Mouse (Mus musculus) c-Kit-positive CD71-positive TER-119-positive erythroid progenitor cells, embryonic 14.5 days (primary cell): ENCODE results near the gene Wwc2.

ENCODE experiments used
- DNase-seq: peaks from one replicate; pipeline ENCODE4 v3.0.0-alpha.2; 2013; ENCODE audit warnings: low spot score

The Wwc2 gene

DNA sequence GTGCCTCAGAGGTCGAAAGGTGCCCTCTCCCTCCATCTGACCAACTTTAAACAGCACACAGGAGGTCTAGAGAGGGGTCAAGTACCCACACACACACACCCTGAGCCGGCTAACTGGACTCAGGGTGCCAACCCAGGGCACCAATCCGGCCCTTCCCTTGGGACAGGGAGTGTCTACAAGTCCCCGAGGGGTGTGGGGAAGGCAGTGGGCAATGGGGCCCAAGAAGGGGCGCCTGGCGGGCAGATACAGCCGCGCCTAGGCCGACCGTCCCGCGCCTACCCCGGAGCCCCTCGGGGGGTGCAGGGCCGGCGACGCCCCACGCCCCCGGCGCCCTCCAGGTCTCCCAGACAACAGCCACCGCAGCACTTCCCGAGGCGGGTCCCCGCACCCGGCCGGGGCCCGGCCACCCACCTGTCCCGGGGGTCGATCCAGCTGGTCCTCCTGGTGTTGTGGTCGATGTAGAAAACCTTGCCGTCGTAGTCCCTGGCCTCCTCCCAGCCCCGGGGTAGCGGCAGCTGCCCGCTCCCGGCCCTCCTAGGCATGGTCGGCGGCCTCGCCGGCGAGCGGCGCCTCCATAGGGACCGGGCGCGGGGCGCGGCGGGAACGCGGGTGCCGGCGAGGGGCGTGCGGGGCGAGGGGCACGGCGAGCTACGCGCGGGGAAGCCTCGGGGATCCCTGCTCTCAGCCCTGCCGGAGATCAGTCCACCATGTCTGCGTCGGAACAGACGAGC, 904 bp downstream of the Wwc2 start:
- DNase-seq, result no peak

DNA sequence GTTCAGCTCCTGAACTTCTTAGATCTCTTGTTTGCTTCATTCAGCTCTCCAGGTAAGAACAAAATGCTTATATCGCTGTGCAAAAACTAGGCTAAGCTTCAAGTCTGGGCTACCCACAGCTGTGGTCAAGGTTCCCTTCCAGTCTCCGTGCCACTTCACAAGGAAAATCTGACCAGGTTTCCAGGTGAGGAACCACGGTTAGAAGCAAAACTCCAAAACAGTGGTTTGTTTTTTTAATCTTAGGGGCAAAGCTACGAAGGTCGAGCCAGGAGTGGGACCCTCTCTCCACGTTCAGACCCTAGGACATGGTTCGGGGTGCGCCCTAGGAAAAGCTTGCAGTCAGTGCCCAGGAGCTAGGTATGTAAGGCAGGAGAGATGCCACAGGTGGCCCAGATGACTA, 1.5 kb downstream of the Wwc2 start:
- DNase-seq, result no peak

DNA sequence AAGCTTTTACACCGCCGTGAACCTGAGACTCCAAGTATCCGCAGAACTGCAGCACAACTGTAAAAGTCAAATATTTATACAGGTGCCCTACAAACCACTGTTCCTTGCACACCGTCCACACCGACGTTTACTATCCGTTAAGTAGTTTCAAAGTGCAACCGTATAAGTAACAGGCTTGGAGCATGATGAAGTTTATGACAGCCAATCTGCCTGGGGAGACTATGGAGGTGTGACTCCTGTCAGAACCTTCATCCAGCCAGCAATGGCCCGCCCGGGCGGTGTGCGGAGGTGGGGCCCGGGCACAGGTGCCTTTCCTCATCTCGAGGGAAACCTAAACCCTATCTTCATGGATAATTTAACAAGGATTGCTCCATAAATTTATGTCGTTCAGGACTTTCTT, 2.6 kb downstream of the Wwc2 start:
- no peak for DNase-seq

DNA sequence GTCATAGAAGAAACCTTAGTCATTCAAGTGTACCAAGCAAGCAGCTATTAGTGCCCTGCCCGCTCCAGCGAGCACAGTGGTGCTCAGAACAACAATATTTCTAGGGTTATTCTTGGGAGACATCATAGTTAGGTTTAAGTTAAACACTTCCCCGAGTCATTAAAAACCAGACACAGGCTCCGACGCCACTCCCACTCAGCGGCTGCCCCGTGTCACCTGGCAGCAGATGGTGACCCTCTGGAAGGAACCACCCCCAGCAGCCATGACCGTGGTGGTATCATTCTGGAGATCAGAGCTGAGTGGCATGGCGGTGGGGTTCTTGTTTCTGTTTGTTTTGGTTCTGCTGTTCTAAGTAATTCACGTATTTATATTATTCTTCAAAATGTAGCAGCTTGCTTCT, 5.1 kb downstream of the Wwc2 start:
- DNase-seq, result no peak

- DNase-seq, result no peak
Observed at GRCm38 (mm10) chr8:47985243-47985642, 5.5 kb downstream of the Wwc2 start.

DNA sequence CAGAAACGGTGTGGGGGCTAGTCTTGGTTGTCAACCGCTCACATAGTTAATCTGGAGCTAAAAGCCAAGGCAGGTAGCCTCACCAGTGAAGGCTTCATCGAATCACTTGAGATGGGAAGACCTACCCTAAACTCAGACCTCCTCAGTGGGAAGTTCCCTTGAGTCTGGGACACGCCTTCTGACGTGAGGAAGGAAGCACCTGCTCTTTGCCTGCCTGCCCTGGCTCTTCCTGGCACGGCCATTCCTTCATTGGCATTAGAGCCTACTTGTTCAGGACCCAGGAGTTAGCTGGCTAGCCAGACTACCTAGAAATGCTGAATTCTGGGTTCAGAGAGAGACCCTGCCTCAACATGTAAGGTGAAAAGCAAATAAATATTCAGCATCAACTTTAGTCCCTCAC, 9.6 kb downstream of the Wwc2 start:
- DNase-seq, result no peak

- DNase-seq, result no peak
Observed at GRCm38 (mm10) chr8:47979876-47980275, 10.8 kb downstream of the Wwc2 start.

DNA sequence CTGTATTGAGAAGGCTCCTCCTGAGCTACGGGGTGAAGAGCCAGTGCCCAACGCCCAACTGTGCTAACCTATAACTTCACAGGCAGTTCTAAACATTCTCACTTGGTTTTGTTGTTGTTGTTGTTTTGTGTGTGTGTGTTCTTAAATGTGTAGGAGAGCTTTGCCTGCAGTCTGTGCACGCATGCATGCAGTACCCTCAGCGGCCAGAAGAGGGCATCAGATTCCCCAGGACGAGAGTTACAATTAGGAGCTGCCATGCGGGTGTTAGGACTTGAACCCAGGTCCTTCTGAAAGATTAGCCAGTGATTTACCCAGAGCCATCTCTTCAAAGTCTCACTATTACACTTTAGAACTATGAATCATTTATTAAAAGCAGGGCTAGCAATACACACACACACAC, 12.0 kb downstream of the Wwc2 start:
- no peak for DNase-seq

GRCm38 (mm10) chr8:47974963-47975314, 15.8 kb downstream of the Wwc2 start:
- no peak for DNase-seq

DNA sequence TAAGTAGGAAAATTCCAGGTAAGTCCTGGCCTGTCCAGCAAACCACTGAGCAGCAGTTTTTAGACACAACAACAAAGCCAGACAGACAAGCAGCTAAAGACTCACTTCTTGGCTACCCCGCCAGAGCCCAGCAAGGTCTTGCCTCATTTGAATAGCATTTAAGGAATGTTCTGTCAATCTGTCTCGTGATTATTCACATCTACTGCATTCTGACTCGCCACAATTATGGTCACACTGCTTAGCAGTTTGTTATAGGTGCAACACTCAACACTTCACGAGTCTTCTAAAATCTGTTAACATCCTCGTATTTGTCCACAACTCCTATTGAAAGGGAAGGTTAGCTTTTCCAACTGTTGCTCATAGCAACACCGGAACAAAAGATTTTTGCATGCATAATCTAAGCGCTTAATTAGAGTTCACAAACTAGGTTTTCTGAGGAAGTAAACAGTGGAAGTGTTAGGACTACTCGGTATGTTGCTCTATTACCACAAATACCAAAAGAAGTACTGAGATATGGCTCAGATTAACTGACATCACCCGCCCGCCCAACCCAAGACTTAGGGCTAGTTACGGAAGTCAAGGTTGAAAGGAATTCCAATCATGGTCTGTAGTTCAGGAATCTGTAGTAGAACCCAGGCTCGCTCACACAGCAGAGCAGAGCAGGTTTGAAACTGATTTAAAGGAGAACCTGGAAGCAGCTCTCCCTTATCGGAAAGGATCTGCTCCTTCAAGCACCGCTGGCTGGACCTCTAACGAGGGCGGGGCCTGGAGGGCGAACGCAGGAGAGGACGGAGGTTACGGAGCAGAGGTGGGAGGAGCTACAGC, 16.4 kb downstream of the Wwc2 start:
- no peak for DNase-seq

GRCm38 (mm10) chr8:47971121-47971520, 19.6 kb downstream of the Wwc2 start:
- no peak for DNase-seq

DNA sequence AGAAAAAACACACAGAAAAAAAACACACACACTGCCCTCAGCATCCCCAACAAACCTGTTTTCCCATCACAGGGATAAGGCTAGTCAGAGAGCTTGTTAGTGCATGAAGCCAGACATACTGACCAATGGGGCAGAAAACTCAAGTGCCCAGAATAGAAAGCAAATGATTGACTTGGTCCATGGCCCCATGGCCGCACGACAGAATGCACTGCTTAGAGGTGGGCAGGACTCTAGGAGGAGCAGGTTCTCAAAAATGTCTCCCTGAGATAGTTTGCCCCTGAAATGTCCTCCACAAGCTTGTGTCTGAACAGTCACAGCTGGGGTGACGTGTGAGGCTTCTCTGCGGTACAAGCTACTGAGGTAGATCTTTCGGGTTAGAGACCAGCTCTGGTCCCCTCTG, 20.1 kb downstream of the Wwc2 start:
- DNase-seq, result no peak

GRCm38 (mm10) chr8:47967045-47967920, 23.4 kb downstream of the Wwc2 start:
- DNase-seq, result no peak

- no peak for DNase-seq
Observed at GRCm38 (mm10) chr8:47962484-47962883, 28.2 kb downstream of the Wwc2 start.

DNA sequence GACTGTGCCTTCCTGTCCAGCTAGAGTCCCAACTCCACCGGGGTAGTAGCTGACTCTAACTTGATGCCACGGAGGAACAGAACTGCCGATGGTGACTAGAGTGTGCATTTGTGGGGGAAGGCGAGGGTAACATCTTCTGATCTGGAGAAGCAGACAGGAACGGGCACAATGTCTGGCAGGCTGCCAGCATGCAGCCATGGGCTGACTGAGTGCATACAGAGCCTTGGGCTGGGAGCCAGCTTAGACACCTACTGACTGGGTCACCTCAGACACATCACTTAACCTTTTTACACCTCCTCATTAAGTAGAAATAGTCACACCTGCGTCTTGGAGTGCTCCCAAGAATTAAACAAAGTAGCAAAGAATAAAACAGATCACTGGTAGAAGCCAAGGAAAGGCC, 28.7 kb downstream of the Wwc2 start:
- DNase-seq, result no peak

- DNase-seq, result no peak
Observed at GRCm38 (mm10) chr8:47957560-47957959, 33.2 kb downstream of the Wwc2 start.

- DNase-seq, result peak; percentile 6
Observed at GRCm38 (mm10) chr8:47951380-47951932, 39.3 kb downstream of the Wwc2 start.

GRCm38 (mm10) chr8:47948836-47949235, 41.9 kb downstream of the Wwc2 start:
- DNase-seq, result no peak

DNA sequence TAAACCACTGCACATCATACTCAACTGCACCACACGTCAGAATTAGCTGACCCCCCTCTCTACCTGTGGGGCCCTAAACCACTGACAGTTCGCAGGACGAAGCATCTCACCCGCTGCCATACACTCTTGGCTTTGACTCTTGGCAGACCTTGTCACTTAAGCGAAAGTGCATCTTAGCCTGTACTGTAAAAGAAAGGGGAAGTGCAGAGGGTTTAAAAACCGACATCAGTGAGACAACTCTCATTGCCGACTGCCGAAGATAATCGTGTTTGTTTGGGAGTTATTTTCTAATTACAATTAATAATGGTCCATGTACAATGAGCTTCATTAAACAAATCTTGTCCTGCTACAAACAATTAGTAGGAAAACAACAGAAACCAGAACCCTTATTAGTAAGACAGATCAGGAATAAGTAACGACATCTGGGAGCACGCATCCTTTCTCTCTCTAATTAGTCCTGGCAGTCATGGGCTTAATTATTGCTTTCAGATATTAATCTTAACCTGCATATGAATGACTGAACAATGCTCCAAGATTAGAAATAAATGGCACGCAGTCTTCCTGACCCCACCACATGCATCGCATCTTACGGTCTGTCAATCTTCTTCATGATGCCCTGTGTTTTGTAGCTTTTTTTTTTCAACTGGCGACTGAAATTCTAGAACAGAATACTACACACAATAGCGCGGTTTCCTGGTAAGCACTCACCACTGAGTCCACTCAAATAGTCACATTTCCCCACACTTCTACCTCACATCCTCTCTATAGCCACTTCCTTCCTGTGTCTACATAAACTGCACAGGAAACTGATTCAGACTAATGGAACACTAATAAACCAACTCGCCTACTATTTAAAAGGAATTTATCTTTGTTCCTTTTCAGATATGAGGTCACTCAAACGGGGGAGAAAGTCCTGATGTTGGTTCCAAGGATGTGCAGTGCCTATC, 42.8 kb downstream of the Wwc2 start:
- no peak for DNase-seq

DNA sequence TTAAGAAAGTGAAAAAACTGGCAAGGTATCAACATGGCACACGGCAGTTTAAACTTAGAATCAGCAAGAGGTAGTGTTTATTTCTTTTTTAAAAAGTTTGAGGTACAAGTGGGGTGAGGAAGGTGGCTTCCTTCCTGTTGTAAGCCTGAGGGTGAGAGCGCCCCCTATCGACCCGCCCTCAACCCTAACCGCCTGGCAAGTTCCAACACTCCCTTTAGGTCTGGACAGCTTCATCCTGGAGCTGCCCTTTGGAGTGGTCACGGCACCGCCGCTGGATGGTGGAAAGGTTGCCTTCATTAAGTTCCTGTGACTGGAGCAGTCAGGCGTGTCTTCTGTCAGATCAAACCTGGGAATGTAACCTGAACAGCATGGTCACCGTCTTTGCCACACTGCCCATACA, 47.7 kb downstream of the Wwc2 start:
- peak; percentile 5 for DNase-seq

DNA sequence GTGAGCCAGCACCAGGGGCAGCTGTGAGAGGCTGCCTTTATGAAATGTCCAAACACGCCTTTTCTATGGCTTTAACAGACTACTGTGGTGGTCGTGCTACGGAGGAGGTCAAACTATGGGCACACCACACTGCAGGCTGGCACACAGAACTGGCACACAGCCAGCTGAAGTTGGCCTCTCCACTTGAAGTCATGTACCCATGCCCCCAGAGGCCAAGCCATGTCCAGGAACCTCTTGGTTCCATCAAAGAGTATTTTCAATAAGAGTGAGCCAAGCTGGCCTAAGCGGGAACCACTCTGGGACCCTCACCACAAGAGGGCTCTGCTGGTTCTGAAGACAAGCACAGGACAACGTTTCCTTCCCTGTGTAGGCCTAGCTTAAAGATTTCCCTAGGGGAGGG, 49.7 kb downstream of the Wwc2 start:
- DNase-seq, result no peak
